Mouse (Mus musculus): Measurements from ENCODE around the gene Dnajb14. TPM values are rescaled to one million over a fixed set of nuclear protein-coding genes. Genes with fewer than 3 reads are reported as not detected.
A peak's percentile ranks its signal among the peaks of the same experiment; 100 is the strongest.
"Not testable (repeated sequence)": the region's sequence is repeated elsewhere in the genome, so short reads cannot be mapped to it uniquely, and the experiment has no call there.

The Dnajb14 gene
- polyA plus RNA-seq, 1 experiment from 2014 or later: 7.4 TPM

DNA sequence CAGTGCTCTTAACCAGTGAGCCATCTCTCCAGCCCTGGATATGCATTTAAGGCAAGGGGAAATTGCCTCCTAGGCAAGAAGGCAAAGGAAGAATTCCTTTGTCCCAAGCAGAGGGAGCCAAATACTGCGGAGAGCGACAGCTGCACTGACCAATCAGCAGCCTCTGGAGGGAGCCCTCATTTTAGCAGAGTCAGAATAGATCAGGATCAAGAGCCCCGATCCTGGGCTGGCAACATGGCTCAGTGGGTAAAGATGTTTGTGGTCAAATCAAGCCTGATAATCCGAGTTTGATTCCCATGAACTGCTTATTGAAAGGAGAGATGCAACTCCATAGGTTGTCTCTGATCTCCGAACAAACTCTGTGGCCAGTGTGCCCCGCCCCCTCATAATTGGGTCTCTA is 71.1 kb downstream of the Dnajb14 start:
- Histone ChIP-seq H3K9me3 (ENCODE audit: control insufficient read depth, low read length) (no peaks in the 10 kb centered on the region), H3K9ac (ENCODE audit: low read length) (no peak overlapping the region), H3K27ac (ENCODE audit: low read length) (no peak overlapping the region), H3K4me2 (ENCODE audit: low read depth, low read length) (peak overlapping the region; percentile 46), H3K36me3 (ENCODE audit: control insufficient read depth, insufficient read depth, low read length) (no peaks in the 10 kb centered on the region), H3K4me3 (ENCODE audit: low read length) (peak overlapping the region; percentile 28), H3K4me1 (replicated peaks; ENCODE audit: control insufficient read depth, insufficient read depth, low read length) (peaks cover 5% of the 10 kb centered on the region), H3K27me3 (ENCODE audit: control insufficient read depth, insufficient read depth, low read depth, low read length) (no peaks in the 10 kb centered on the region)
- peak; percentile 80 for ATAC-seq (ENCODE audit: low read depth)
- 42% methylated on average over 6 of the region's 6 CpGs for WGBS

DNA sequence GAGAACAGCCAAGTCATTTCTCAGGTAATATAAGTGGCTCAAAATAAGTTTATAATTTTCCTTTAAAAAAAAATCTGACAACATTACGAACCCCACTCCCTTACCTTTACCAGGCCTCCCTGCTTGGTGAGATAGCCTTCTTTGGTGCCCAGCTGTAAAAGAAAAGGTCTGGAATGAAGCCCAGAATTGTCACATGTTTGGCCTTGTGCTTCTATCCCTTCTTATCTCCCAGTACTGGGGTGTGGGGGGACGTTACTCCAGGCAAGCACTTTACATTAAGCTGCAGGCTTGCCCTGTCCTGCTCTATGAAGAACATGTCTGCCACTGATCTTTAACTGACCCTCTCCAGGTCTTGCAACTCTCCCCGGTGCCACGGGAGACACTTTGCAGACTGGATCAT is 73.3 kb downstream of the Dnajb14 start:
- no peak overlapping the region for H3K9ac ChIP-seq (ENCODE audit: low read length)
- H3K27ac ChIP-seq (ENCODE audit: low read length): no peak overlapping the region
- no peak overlapping the region for H3K4me2 ChIP-seq (ENCODE audit: low read depth, low read length)
- peak; percentile 57 for ATAC-seq (ENCODE audit: low read depth)
- WGBS: 42% methylated on average over 4 of the region's 4 CpGs
- H3K27me3 ChIP-seq (ENCODE audit: control insufficient read depth, insufficient read depth, low read depth, low read length): no peaks in the 10 kb centered on the region
- no peaks in the 10 kb centered on the region for H3K9me3 ChIP-seq (ENCODE audit: control insufficient read depth, low read length)
- H3K4me1 ChIP-seq (replicated peaks; ENCODE audit: control insufficient read depth, insufficient read depth, low read length): peaks cover 5% of the 10 kb centered on the region
- no peak overlapping the region for H3K4me3 ChIP-seq (ENCODE audit: low read length)
- H3K36me3 ChIP-seq (ENCODE audit: control insufficient read depth, insufficient read depth, low read length): no peaks in the 10 kb centered on the region

DNA sequence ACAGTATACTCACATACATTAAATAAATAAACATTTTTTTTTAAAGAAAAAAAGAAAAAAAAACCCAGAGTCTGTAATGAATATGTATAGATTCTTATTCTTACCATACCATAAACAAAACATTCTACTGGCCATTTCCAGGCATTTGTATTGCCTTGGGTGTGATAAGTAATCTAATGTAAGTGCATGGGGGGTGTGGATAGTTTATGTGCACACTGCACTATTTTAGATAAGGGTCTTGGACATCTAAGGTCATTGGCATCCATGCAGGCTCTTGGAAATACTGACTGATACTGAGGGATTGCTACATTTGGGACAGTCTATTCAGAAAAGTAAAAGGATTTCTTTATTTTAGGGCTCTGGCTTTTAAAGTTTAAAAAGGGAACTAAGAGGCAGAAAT is 74.1 kb downstream of the Dnajb14 start:
- H3K27me3 ChIP-seq (ENCODE audit: control insufficient read depth, insufficient read depth, low read depth, low read length): no peaks in the 10 kb centered on the region
- ATAC-seq (ENCODE audit: low read depth): no peak
- no peaks in the 10 kb centered on the region for H3K9me3 ChIP-seq (ENCODE audit: control insufficient read depth, low read length)
- no peaks in the 10 kb centered on the region for H3K36me3 ChIP-seq (ENCODE audit: control insufficient read depth, insufficient read depth, low read length)
- no peak overlapping the region for H3K4me2 ChIP-seq (ENCODE audit: low read depth, low read length)
- H3K27ac ChIP-seq (ENCODE audit: low read length): no peak overlapping the region
- no peak overlapping the region for H3K9ac ChIP-seq (ENCODE audit: low read length)
- no peak overlapping the region for H3K4me3 ChIP-seq (ENCODE audit: low read length)
- peaks cover 5% of the 10 kb centered on the region for H3K4me1 ChIP-seq (replicated peaks; ENCODE audit: control insufficient read depth, insufficient read depth, low read length)

DNA sequence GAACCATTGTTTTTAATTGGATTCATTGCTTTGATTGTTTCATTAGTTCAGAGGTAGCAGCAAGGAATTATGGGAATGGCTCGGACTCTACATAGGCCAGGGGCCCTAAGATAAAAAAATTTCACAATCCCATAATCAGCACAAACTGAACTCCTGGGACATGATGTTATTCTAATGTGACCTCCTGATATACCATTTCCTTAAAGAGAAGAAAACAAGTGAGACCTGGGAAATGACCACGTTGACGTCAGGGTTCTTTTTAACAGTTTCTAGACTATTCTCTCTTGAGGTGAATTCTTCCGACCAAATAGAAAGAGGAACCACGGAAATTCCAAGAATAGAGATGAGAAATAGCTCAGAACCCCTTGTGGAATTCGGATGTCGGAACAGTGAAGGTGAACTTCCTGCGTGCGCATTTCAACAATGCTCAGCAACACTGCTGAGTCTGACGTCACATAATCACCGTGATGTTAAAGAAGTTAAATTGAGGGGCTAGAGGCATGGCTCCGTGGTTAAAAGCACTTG is 74.7 kb downstream of the Dnajb14 start:
- no peak for ATAC-seq (ENCODE audit: low read depth)
- H3K4me1 ChIP-seq (replicated peaks; ENCODE audit: control insufficient read depth, insufficient read depth, low read length): peaks cover 5% of the 10 kb centered on the region
- H3K9ac ChIP-seq (ENCODE audit: low read length): no peak overlapping the region
- no peaks in the 10 kb centered on the region for H3K36me3 ChIP-seq (ENCODE audit: control insufficient read depth, insufficient read depth, low read length)
- 86% methylated on average over 12 of the region's 12 CpGs for WGBS
- no peaks in the 10 kb centered on the region for H3K9me3 ChIP-seq (ENCODE audit: control insufficient read depth, low read length)
- H3K27me3 ChIP-seq (ENCODE audit: control insufficient read depth, insufficient read depth, low read depth, low read length): no peaks in the 10 kb centered on the region
- H3K27ac ChIP-seq (ENCODE audit: low read length): no peak overlapping the region
- no peak overlapping the region for H3K4me3 ChIP-seq (ENCODE audit: low read length)
- no peak overlapping the region for H3K4me2 ChIP-seq (ENCODE audit: low read depth, low read length)

DNA sequence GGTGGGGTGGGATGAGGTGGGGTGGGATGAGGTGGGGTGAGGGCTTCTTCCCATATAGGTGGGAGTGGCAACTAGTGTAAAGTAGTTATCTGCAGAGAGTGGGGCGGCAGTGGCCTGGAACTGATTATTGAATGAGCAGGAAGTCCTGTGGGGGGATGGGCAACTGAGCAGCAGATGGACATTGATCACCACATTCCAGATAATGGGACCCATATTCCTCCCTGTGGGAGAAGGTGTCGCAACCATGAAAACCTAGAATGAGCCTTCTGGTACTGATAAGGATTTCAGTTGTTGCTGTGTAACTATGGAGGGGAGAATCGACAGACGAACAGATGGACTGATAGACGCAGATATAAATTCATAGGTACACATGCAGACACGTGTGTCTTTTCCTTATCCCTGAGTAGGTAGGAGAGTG is 76.3 kb downstream of the Dnajb14 start:
- 80% methylated on average over 6 of the region's 6 CpGs for WGBS
- H3K27ac ChIP-seq (ENCODE audit: low read length): no peak overlapping the region
- H3K9me3 ChIP-seq (ENCODE audit: control insufficient read depth, low read length): no peaks in the 10 kb centered on the region
- no peak overlapping the region for H3K4me2 ChIP-seq (ENCODE audit: low read depth, low read length)
- no peaks in the 10 kb centered on the region for H3K27me3 ChIP-seq (ENCODE audit: control insufficient read depth, insufficient read depth, low read depth, low read length)
- no peaks in the 10 kb centered on the region for H3K36me3 ChIP-seq (ENCODE audit: control insufficient read depth, insufficient read depth, low read length)
- no peak overlapping the region for H3K9ac ChIP-seq (ENCODE audit: low read length)
- ATAC-seq (ENCODE audit: low read depth): no peak
- no peak overlapping the region for H3K4me3 ChIP-seq (ENCODE audit: low read length)
- peaks cover 5% of the 10 kb centered on the region for H3K4me1 ChIP-seq (replicated peaks; ENCODE audit: control insufficient read depth, insufficient read depth, low read length)

DNA sequence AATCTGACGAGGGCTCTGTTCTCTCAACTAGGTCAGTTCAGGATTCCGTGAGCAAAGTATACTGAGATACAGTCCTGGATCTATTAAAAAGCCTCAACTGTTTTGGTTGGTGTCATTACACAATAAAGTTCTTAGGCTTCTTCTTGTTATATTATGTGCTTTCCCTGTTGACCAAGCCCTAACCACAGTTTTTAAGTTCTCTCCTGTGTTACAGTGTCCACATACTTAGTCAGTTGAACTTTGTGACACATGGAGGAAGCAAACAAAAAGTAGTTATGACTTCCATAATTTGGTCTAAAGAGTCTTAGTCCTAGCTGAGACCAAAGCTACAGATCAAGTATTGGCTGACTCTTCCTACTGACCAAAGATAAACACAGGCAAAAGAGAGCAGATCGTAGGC is 79.4 kb downstream of the Dnajb14 start:
- Histone ChIP-seq H3K27me3 (ENCODE audit: control insufficient read depth, insufficient read depth, low read depth, low read length) (no peaks in the 10 kb centered on the region), H3K4me2 (ENCODE audit: low read depth, low read length) (no peak overlapping the region), H3K27ac (ENCODE audit: low read length) (no peak overlapping the region), H3K4me1 (replicated peaks; ENCODE audit: control insufficient read depth, insufficient read depth, low read length) (peaks cover 2% of the 10 kb centered on the region), H3K4me3 (ENCODE audit: low read length) (no peak overlapping the region), H3K36me3 (ENCODE audit: control insufficient read depth, insufficient read depth, low read length) (no peaks in the 10 kb centered on the region), H3K9ac (ENCODE audit: low read length) (no peak overlapping the region), H3K9me3 (ENCODE audit: control insufficient read depth, low read length) (no peaks in the 10 kb centered on the region)
- ATAC-seq (ENCODE audit: low read depth): no peak
- WGBS: 79% methylated on average over 3 of the region's 3 CpGs

DNA sequence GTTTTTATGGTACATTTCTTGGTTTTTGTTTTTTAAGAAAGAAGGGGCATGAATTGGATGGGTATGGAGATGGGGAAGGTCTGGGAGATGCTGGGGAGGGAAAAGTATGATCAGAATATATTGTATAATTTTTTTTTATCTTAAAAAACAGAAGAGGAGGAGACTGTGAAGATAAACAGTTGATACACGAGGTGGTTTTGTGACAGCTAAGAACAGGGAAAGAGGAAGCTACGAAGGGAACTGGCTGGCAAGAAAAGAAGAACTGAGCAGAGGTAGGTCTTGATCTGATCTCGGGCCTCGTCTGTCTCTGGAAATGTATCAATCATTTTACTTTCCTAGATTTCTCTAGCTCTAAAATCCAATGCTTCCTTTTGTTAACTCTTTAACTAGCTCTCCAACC is 80.0 kb downstream of the Dnajb14 start:
- Histone ChIP-seq H3K27me3 (ENCODE audit: control insufficient read depth, insufficient read depth, low read depth, low read length) (no peaks in the 10 kb centered on the region), H3K27ac (ENCODE audit: low read length) (no peak overlapping the region), H3K9me3 (ENCODE audit: control insufficient read depth, low read length) (no peaks in the 10 kb centered on the region), H3K9ac (ENCODE audit: low read length) (no peak overlapping the region), H3K4me2 (ENCODE audit: low read depth, low read length) (no peak overlapping the region), H3K4me3 (ENCODE audit: low read length) (no peak overlapping the region), H3K4me1 (replicated peaks; ENCODE audit: control insufficient read depth, insufficient read depth, low read length) (peaks cover 9% of the 10 kb centered on the region), H3K36me3 (ENCODE audit: control insufficient read depth, insufficient read depth, low read length) (no peaks in the 10 kb centered on the region)
- WGBS: 54% methylated on average over 4 of the region's 4 CpGs
- no peak for ATAC-seq (ENCODE audit: low read depth)

DNA sequence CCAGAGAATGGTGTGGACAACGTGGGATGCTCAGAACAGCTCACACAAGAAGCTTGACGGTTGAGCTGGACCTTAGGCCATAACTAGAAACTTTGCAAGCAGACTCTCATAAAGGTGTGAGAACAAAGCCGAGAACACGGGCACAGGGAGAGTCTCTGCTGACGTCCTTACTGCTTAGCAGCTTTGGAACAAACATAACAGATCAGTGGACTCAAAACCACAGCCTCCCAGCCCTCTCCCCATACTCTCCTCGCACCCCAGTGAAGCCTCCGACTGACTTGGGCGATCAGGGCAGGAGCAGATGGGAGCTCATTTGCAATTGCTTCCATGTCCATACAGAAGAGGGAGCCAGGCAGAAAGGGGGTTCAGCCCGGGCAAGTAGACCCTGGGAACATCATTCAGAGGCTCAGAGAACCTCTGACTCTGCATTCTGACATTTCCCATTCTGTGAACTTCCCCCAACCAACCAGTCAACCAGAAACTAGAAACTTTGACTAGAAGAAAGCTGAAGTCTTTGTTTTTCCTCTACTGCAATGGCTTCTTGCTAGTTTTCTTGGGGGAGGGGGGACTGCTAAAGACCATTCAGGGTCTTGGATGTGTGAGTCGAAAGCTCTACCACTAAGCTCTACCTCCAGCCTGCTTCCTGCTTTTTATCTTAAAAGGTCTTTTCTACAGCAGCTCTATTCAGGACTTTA is 82.9 kb downstream of the Dnajb14 start:
- 74% methylated on average over 10 of the region's 10 CpGs for WGBS
- Histone ChIP-seq H3K9me3 (ENCODE audit: control insufficient read depth, low read length) (no peaks in the 10 kb centered on the region), H3K36me3 (ENCODE audit: control insufficient read depth, insufficient read depth, low read length) (no peaks in the 10 kb centered on the region), H3K4me2 (ENCODE audit: low read depth, low read length) (no peak overlapping the region), H3K27ac (ENCODE audit: low read length) (no peak overlapping the region), H3K9ac (ENCODE audit: low read length) (no peak overlapping the region), H3K4me1 (replicated peaks; ENCODE audit: control insufficient read depth, insufficient read depth, low read length) (peaks cover 9% of the 10 kb centered on the region), H3K27me3 (ENCODE audit: control insufficient read depth, insufficient read depth, low read depth, low read length) (no peaks in the 10 kb centered on the region), H3K4me3 (ENCODE audit: low read length) (no peak overlapping the region)
- ATAC-seq (ENCODE audit: low read depth): no peak

DNA sequence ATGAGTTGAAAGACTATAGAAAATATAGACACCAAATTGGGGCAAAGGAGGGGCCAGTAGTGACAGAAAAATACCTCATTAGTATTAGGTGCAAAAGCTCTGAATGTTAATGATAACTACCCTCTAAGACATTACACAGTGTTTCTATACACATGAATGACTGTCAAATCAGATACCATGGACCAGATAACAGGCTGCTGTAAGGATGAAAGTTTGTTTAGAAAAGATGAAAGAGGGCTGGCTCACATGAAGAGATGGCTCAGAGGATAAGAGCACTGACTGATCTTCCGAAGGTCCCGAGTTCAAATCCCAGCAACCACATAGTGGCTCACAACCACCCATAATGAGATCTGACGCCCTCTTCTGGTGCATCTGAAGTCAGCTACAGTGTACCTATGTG is 83.8 kb downstream of the Dnajb14 start:
- H3K27me3 ChIP-seq (ENCODE audit: control insufficient read depth, insufficient read depth, low read depth, low read length); H3K9me3 ChIP-seq (ENCODE audit: control insufficient read depth, low read length); H3K4me3 ChIP-seq (ENCODE audit: low read length); ATAC-seq (ENCODE audit: low read depth); H3K4me2 ChIP-seq (ENCODE audit: low read depth, low read length); H3K36me3 ChIP-seq (ENCODE audit: control insufficient read depth, insufficient read depth, low read length); H3K9ac ChIP-seq (ENCODE audit: low read length); H3K27ac ChIP-seq (ENCODE audit: low read length): not testable (repeated sequence)
- 83% methylated on average over 3 of the region's 3 CpGs for WGBS
- H3K4me1 ChIP-seq (replicated peaks; ENCODE audit: control insufficient read depth, insufficient read depth, low read length): peaks cover 14% of the 10 kb centered on the region
